Mouse (Mus musculus) kidney, embryonic 16.5 days (tissue): ENCODE measurements at regions not wholly inside any gene's neighbourhood (a gene's known extent, or its start where the extent isn't known, plus 50 kb on each side); places are given as distances from the start of the nearest gene placed in this dataset.
A peak's percentile ranks its signal among the peaks of the same experiment; 100 is the strongest.

ENCODE experiments used
- ATAC-seq: fragments of 200-750 bp; cut with Nextera tagmentation; 2 replicates; pipeline ENCODE4 v1.8.0; 2017; ENCODE audit warnings: moderate TSS enrichment; ENCODE audit not compliant: low FRiP score, low TSS enrichment
- H3K27ac ChIP-seq: fragments of 300-500 bp; sonication (generic); 2 replicates; pipeline ENCODE4 v1.5.1; 2014; ENCODE audit warnings: low read length
- H3K27me3 ChIP-seq: fragments of 300-500 bp; sonication (generic); 2 replicates; pipeline ENCODE4 v1.6.1; 2014; ENCODE audit warnings: low read length, control low read depth, mixed read lengths; ENCODE audit not compliant: insufficient read depth
- H3K36me3 ChIP-seq: fragments of 300-500 bp; sonication (generic); 2 replicates; pipeline ENCODE4 v1.6.1; 2014; ENCODE audit warnings: low read length, control low read depth, mixed read lengths; ENCODE audit not compliant: insufficient read depth
- H3K4me1 ChIP-seq: fragments of 300-500 bp; sonication (generic); 2 replicates; pipeline ENCODE4 v1.6.1; 2014; ENCODE audit warnings: low read length, control low read depth, mixed read lengths; ENCODE audit not compliant: insufficient read depth
- H3K4me2 ChIP-seq: fragments of 300-500 bp; sonication (generic); replicated peaks from 2 replicates; pipeline ENCODE4 v1.6.1; 2014; ENCODE audit warnings: low read depth, low read length
- H3K4me3 ChIP-seq: fragments of 300-500 bp; sonication (generic); 2 replicates; pipeline ENCODE4 v1.5.1; 2014; ENCODE audit warnings: mild to moderate bottlenecking, low read length
- H3K9ac ChIP-seq: fragments of 300-500 bp; sonication (generic); replicated peaks from 2 replicates; pipeline ENCODE4 v1.6.1; 2014; ENCODE audit warnings: low read length
- H3K9me3 ChIP-seq: fragments of 300-500 bp; sonication (generic); 2 replicates; pipeline ENCODE4 v1.6.1; 2016; ENCODE audit warnings: low read length, control low read depth
- WGBS: fragments of 180-500 bp; shearing (Covaris S2); extraction: QIAGEN DNeasy Blood & Tissue Kit; methylation state at CpG from one replicate; pipeline ENCODE4 v1.1.7; 2014; 5-methylcytosine and 5-hydroxymethylcytosine counted together

GRCm38 (mm10) chr9:61284201-61285021, 87.8 kb upstream of the Tle3 start:
- Histone ChIP-seq H3K4me1 (peaks cover 18% of the 10 kb centered on the region), H3K27me3 (peaks cover 12% of the 10 kb centered on the region)

GRCm38 (mm10) chr9:61286561-61286960, 85.6 kb upstream of the Tle3 start:
- 89% methylated on average over 4 of the region's 4 CpGs for WGBS
- H3K4me1 ChIP-seq: peaks cover 9% of the 10 kb centered on the region
- no peak overlapping the region for H3K9ac ChIP-seq
- ATAC-seq: no peak
- 0 out of 2 replicates have a peak, but pooled peaks cover 4% of the 10 kb centered on the region for H3K9me3 ChIP-seq
- no peak overlapping the region for H3K27ac ChIP-seq
- no peaks in the 10 kb centered on the region for H3K36me3 ChIP-seq
- no peak overlapping the region for H3K4me3 ChIP-seq
- no peak overlapping the region for H3K4me2 ChIP-seq
- H3K27me3 ChIP-seq: peaks cover 6% of the 10 kb centered on the region; the same call in 1 of the 2 replicates

More at GRCm38 (mm10) chr9:61284201-61285021, 87.8 kb upstream of the Tle3 start:
- Histone ChIP-seq H3K4me2 (no peak overlapping the region), H3K36me3 (no peaks in the 10 kb centered on the region), H3K9ac (no peak overlapping the region), H3K9me3 (0 out of 2 replicates have a peak, but pooled peaks cover 4% of the 10 kb centered on the region), H3K27ac (no peak overlapping the region), H3K4me3 (no peak overlapping the region)
- no peak; the same call in 1 of the 2 replicates for ATAC-seq
- WGBS: 72% methylated on average over 8 of the region's 8 CpGs

- H3K9me3 ChIP-seq: 0 out of 2 replicates have a peak, but pooled peaks cover 4% of the 10 kb centered on the region
- H3K4me1 ChIP-seq: peaks cover 8% of the 10 kb centered on the region
- H3K9ac ChIP-seq: no peak overlapping the region
- H3K27me3 ChIP-seq: no peaks in the 10 kb centered on the region
- H3K4me2 ChIP-seq: no peak overlapping the region
- no peak overlapping the region for H3K4me3 ChIP-seq
- 69% methylated on average over 12 of the region's 12 CpGs for WGBS
- no peak overlapping the region for H3K27ac ChIP-seq
- no peaks in the 10 kb centered on the region for H3K36me3 ChIP-seq
- no peak for ATAC-seq
Measured at GRCm38 (mm10) chr9:61289117-61289516, 83.0 kb upstream of the Tle3 start.

- Histone ChIP-seq H3K4me3 (no peak overlapping the region), H3K4me1 (peaks cover 5% of the 10 kb centered on the region; the same call in 1 of the 2 replicates), H3K9ac (no peak overlapping the region), H3K4me2 (no peak overlapping the region), H3K36me3 (no peaks in the 10 kb centered on the region), H3K27ac (peak overlapping the region; percentile 20; the same call in 1 of the 2 replicates), H3K27me3 (no peaks in the 10 kb centered on the region), H3K9me3 (0 out of 2 replicates have a peak, but pooled peaks cover 4% of the 10 kb centered on the region)
- WGBS: 71% methylated on average over 6 of the region's 6 CpGs
- ATAC-seq: peak; percentile 67
Measured at GRCm38 (mm10) chr9:61289713-61290112, 82.5 kb upstream of the Tle3 start.

GRCm38 (mm10) chr9:61291646-61292045, 80.5 kb upstream of the Tle3 start:
- peaks cover 5% of the 10 kb centered on the region; the same call in 1 of the 2 replicates for H3K4me1 ChIP-seq
- 0 out of 2 replicates have a peak, but pooled peaks cover 4% of the 10 kb centered on the region for H3K9me3 ChIP-seq
- 75% methylated on average over 1 of the region's 1 CpGs for WGBS
- H3K4me3 ChIP-seq: no peak overlapping the region
- H3K27me3 ChIP-seq: no peaks in the 10 kb centered on the region
- no peak overlapping the region for H3K9ac ChIP-seq
- H3K27ac ChIP-seq: no peak overlapping the region
- H3K4me2 ChIP-seq: no peak overlapping the region
- H3K36me3 ChIP-seq: no peaks in the 10 kb centered on the region
- no peak for ATAC-seq

GRCm38 (mm10) chr9:61292501-61292900, 79.7 kb upstream of the Tle3 start:
- Histone ChIP-seq H3K4me1 (peaks cover 5% of the 10 kb centered on the region; the same call in 1 of the 2 replicates), H3K36me3 (no peaks in the 10 kb centered on the region), H3K27me3 (no peaks in the 10 kb centered on the region), H3K4me2 (no peak overlapping the region), H3K27ac (no peak overlapping the region), H3K9ac (no peak overlapping the region), H3K4me3 (no peak overlapping the region), H3K9me3 (0 out of 2 replicates have a peak, but pooled peaks cover 4% of the 10 kb centered on the region)
- 81% methylated on average over 3 of the region's 3 CpGs for WGBS
- no peak for ATAC-seq

GRCm38 (mm10) chr9:61293223-61293985, 78.8 kb upstream of the Tle3 start:
- H3K4me1 ChIP-seq: peaks cover 5% of the 10 kb centered on the region; the same call in 1 of the 2 replicates
- no peak overlapping the region for H3K9ac ChIP-seq
- H3K9me3 ChIP-seq: no peaks in the 10 kb centered on the region
- no peak overlapping the region for H3K4me2 ChIP-seq
- H3K27ac ChIP-seq: no peak overlapping the region
- H3K4me3 ChIP-seq: no peak overlapping the region
- WGBS: 56% methylated on average over 11 of the region's 11 CpGs
- ATAC-seq: no peak
- no peaks in the 10 kb centered on the region for H3K27me3 ChIP-seq
- H3K36me3 ChIP-seq: no peaks in the 10 kb centered on the region

GRCm38 (mm10) chr9:61295001-61295400, 77.2 kb upstream of the Tle3 start:
- Histone ChIP-seq H3K4me3 (no peak overlapping the region), H3K4me2 (no peak overlapping the region), H3K27me3 (no peaks in the 10 kb centered on the region), H3K36me3 (no peaks in the 10 kb centered on the region), H3K27ac (no peak overlapping the region), H3K4me1 (0 out of 2 replicates have a peak, but pooled peaks cover under 1% of the 10 kb centered on the region), H3K9ac (no peak overlapping the region), H3K9me3 (no peaks in the 10 kb centered on the region)
- no peak for ATAC-seq
- 76% methylated on average over 5 of the region's 5 CpGs for WGBS

GRCm38 (mm10) chr9:61296311-61296947, 75.7 kb upstream of the Tle3 start:
- H3K9ac ChIP-seq: no peak overlapping the region
- H3K36me3 ChIP-seq: no peaks in the 10 kb centered on the region
- no peak overlapping the region for H3K4me3 ChIP-seq
- H3K4me1 ChIP-seq: no peaks in the 10 kb centered on the region
- WGBS: 85% methylated on average over 9 of the region's 9 CpGs
- no peaks in the 10 kb centered on the region for H3K27me3 ChIP-seq
- no peak overlapping the region for H3K27ac ChIP-seq
- no peak for ATAC-seq
- no peaks in the 10 kb centered on the region for H3K9me3 ChIP-seq
- no peak overlapping the region for H3K4me2 ChIP-seq
